Mouse (Mus musculus): Measurements from ENCODE around the gene Pla2r1. TPM values are rescaled to one million over a fixed set of nuclear protein-coding genes. Genes with fewer than 3 reads are reported as not detected.

Gene Pla2r1
- polyA plus RNA-seq, 1 experiment: 0.84 TPM

DNA sequence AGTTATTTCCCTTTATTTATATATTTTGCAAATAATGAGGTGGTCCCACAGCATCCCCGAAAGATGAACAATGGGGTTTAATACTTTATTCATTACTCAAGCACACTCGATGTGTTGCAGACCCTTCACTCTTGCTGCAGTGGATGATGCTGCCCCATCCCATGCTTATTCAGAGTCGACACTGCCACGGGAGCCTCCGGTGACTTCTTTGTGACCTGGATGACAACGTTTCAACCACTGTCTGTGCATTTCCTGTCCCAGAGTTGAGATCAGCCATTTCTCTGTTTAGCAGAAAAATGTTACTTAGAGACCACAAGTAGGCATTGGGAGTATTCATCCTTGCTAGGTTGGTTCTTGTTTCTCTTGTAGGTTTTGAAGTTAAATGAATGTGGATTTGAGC, 159.3 kb downstream of the Pla2r1 start:
- Histone ChIP-seq H3K27me3 (ENCODE audit: control insufficient read depth, insufficient read depth, low read length, poor library complexity, severe bottlenecking) (no peaks in the 10 kb centered on the region), H3K4me3 (ENCODE audit: low read depth, low read length) (no peak overlapping the region), H3K27ac (ENCODE audit: insufficient read depth, low read length) (no peak overlapping the region), H3K36me3 (ENCODE audit: control insufficient read depth, insufficient read depth, low read length, poor library complexity, severe bottlenecking) (no peaks in the 10 kb centered on the region), H3K9ac (ENCODE audit: low read depth, poor library complexity, severe bottlenecking) (no peak overlapping the region), H3K9me3 (replicated peaks; ENCODE audit: control insufficient read depth, insufficient read depth, low read length, poor library complexity, severe bottlenecking) (no peaks in the 10 kb centered on the region), H3K4me1 (ENCODE audit: control insufficient read depth, insufficient read depth, low read length) (no peaks in the 10 kb centered on the region)
- no peak for TF ChIP-seq POLR2A (IDR thresholded peaks at IDR 0.05; ENCODE audit: insufficient read depth, low read length)
- no peak for TF ChIP-seq CTCF (IDR thresholded peaks at IDR 0.05; ENCODE audit: low read depth, low read length)
- no peak for TF ChIP-seq EP300 (IDR thresholded peaks at IDR 0.05; ENCODE audit: insufficient read depth, low read depth, low read length)

- H3K27ac ChIP-seq (ENCODE audit: insufficient read depth, low read length): no peak overlapping the region
- no peaks in the 10 kb centered on the region for H3K4me1 ChIP-seq (ENCODE audit: control insufficient read depth, insufficient read depth, low read length)
- H3K36me3 ChIP-seq (ENCODE audit: control insufficient read depth, insufficient read depth, low read length, poor library complexity, severe bottlenecking): no peaks in the 10 kb centered on the region
- no peaks in the 10 kb centered on the region for H3K9me3 ChIP-seq (replicated peaks; ENCODE audit: control insufficient read depth, insufficient read depth, low read length, poor library complexity, severe bottlenecking)
- TF ChIP-seq POLR2A (IDR thresholded peaks at IDR 0.05; ENCODE audit: insufficient read depth, low read length): no peak
- TF ChIP-seq EP300 (IDR thresholded peaks at IDR 0.05; ENCODE audit: insufficient read depth, low read depth, low read length): no peak
- TF ChIP-seq CTCF (IDR thresholded peaks at IDR 0.05; ENCODE audit: low read depth, low read length): no peak
- no peak overlapping the region for H3K9ac ChIP-seq (ENCODE audit: low read depth, poor library complexity, severe bottlenecking)
- no peaks in the 10 kb centered on the region for H3K27me3 ChIP-seq (ENCODE audit: control insufficient read depth, insufficient read depth, low read length, poor library complexity, severe bottlenecking)
- no peak overlapping the region for H3K4me3 ChIP-seq (ENCODE audit: low read depth, low read length)
Measured at GRCm38 (mm10) chr2:60392286-60392685, 160.8 kb downstream of the Pla2r1 start.

DNA sequence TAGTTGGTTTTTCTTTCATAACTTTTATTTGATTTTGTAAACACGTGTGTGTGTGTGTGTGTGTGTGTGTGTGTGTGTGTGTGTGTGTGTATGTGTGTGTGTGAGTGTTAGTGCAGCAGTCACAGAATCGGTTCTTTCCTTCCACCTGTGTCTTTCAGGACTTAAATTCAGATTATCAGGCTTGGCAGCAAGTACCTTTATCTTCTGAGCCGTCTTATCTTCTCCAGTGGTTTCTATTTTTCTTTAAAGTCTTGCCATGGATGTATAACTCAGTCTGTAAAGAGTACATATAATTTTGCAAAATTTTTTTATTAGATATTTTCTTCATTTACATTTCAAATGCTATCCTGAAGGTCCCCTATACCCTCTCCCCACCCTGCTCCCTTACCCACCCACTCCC, 165.7 kb downstream of the Pla2r1 start:
- Histone ChIP-seq H3K27me3 (ENCODE audit: control insufficient read depth, insufficient read depth, low read length, poor library complexity, severe bottlenecking) (no peaks in the 10 kb centered on the region), H3K4me1 (ENCODE audit: control insufficient read depth, insufficient read depth, low read length) (peaks cover 2% of the 10 kb centered on the region), H3K4me3 (ENCODE audit: low read depth, low read length) (no peak overlapping the region), H3K9ac (ENCODE audit: low read depth, poor library complexity, severe bottlenecking) (no peak overlapping the region), H3K36me3 (ENCODE audit: control insufficient read depth, insufficient read depth, low read length, poor library complexity, severe bottlenecking) (no peaks in the 10 kb centered on the region), H3K27ac (ENCODE audit: insufficient read depth, low read length) (no peak overlapping the region), H3K9me3 (replicated peaks; ENCODE audit: control insufficient read depth, insufficient read depth, low read length, poor library complexity, severe bottlenecking) (no peaks in the 10 kb centered on the region)
- TF ChIP-seq EP300 (IDR thresholded peaks at IDR 0.05; ENCODE audit: insufficient read depth, low read depth, low read length) (no peak), POLR2A (IDR thresholded peaks at IDR 0.05; ENCODE audit: insufficient read depth, low read length) (no peak), CTCF (IDR thresholded peaks at IDR 0.05; ENCODE audit: low read depth, low read length) (no peak)

DNA sequence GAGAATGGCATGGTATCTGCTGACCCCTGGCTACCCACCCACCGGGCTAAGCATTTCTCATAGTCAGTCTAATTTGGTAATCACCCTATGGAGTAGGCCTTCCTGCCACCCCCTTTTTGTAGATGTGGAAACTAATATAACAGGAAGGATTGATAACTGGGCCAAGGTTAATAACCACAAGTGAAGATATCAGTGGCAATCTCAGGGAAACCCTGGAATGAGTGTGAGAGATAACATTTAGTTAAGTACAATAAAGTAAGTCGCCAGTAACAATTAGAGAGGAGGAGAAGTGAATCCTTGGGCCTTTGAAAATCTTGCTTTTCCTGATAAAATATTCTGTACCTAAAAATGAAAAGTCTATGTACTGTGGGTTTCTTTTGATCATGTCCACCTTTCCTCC, 166.3 kb downstream of the Pla2r1 start:
- Histone ChIP-seq H3K27me3 (ENCODE audit: control insufficient read depth, insufficient read depth, low read length, poor library complexity, severe bottlenecking) (no peaks in the 10 kb centered on the region), H3K9me3 (replicated peaks; ENCODE audit: control insufficient read depth, insufficient read depth, low read length, poor library complexity, severe bottlenecking) (no peaks in the 10 kb centered on the region), H3K36me3 (ENCODE audit: control insufficient read depth, insufficient read depth, low read length, poor library complexity, severe bottlenecking) (no peaks in the 10 kb centered on the region), H3K4me3 (ENCODE audit: low read depth, low read length) (no peak overlapping the region), H3K9ac (ENCODE audit: low read depth, poor library complexity, severe bottlenecking) (no peak overlapping the region), H3K27ac (ENCODE audit: insufficient read depth, low read length) (no peak overlapping the region), H3K4me1 (ENCODE audit: control insufficient read depth, insufficient read depth, low read length) (peaks cover 2% of the 10 kb centered on the region)
- TF ChIP-seq CTCF (IDR thresholded peaks at IDR 0.05; ENCODE audit: low read depth, low read length) (no peak), POLR2A (IDR thresholded peaks at IDR 0.05; ENCODE audit: insufficient read depth, low read length) (no peak), EP300 (IDR thresholded peaks at IDR 0.05; ENCODE audit: insufficient read depth, low read depth, low read length) (no peak)

DNA sequence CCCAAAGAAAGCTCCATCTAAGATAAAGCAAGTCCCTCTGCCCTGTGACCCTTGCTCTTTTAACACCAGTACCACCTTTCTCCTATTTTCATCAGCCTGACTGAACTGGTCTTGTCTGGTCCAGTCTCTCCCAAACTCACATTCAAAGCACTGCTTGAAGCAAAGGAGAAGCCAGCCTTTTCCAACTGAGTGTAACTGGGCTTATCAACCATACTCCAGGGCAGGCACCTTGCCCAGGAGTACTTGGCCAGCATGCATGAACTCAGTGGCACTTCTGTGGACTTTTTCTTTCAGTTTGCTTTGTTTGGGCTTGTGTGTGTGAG, 168.4 kb downstream of the Pla2r1 start:
- Histone ChIP-seq H3K4me3 (ENCODE audit: low read depth, low read length) (no peak overlapping the region), H3K27ac (ENCODE audit: insufficient read depth, low read length) (peak overlapping the region; percentile 56), H3K9me3 (replicated peaks; ENCODE audit: control insufficient read depth, insufficient read depth, low read length, poor library complexity, severe bottlenecking) (no peaks in the 10 kb centered on the region), H3K27me3 (ENCODE audit: control insufficient read depth, insufficient read depth, low read length, poor library complexity, severe bottlenecking) (no peaks in the 10 kb centered on the region), H3K36me3 (ENCODE audit: control insufficient read depth, insufficient read depth, low read length, poor library complexity, severe bottlenecking) (no peaks in the 10 kb centered on the region), H3K9ac (ENCODE audit: low read depth, poor library complexity, severe bottlenecking) (no peak overlapping the region), H3K4me1 (ENCODE audit: control insufficient read depth, insufficient read depth, low read length) (peaks cover 2% of the 10 kb centered on the region)
- TF ChIP-seq EP300 (IDR thresholded peaks at IDR 0.05; ENCODE audit: insufficient read depth, low read depth, low read length) (no peak), CTCF (IDR thresholded peaks at IDR 0.05; ENCODE audit: low read depth, low read length) (no peak), POLR2A (IDR thresholded peaks at IDR 0.05; ENCODE audit: insufficient read depth, low read length) (no peak)

DNA sequence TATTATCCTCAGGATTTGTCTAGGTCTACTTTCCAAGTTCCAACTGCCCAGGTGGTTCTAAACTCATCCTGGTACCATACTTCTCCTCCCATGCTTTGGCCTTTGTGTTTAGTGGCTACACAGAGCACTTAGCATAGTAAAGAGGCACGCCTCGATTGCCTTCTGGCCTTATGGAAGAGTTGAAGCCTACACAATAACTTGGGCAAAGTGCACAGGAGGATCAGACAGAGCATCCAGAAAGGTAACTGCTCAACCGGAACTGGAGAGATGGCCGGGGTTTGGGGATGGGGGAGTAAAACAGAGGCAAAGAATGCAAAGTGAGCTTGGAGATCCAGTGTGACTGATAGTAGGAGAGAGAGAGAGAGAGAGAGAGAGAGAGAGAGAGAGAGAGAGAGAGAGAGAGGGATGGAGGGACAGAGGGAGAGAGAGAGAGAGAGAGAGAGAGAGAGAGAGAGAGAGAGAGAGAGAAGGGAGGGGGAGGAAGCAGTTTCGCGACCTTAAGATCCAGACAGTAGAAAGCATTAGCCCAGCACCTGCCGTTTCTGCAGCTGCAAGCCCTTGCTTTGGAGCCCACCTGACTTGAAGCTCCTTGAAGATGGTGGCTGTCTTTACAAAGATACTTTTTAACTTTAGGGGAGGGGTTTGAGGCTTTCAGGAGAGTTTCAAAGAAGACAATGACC, 168.9 kb downstream of the Pla2r1 start:
- H3K4me3 ChIP-seq (ENCODE audit: low read depth, low read length): no peak overlapping the region
- H3K36me3 ChIP-seq (ENCODE audit: control insufficient read depth, insufficient read depth, low read length, poor library complexity, severe bottlenecking): no peaks in the 10 kb centered on the region
- H3K27ac ChIP-seq (ENCODE audit: insufficient read depth, low read length): peak overlapping the region; percentile 56
- no peak overlapping the region for H3K9ac ChIP-seq (ENCODE audit: low read depth, poor library complexity, severe bottlenecking)
- H3K27me3 ChIP-seq (ENCODE audit: control insufficient read depth, insufficient read depth, low read length, poor library complexity, severe bottlenecking): no peaks in the 10 kb centered on the region
- TF ChIP-seq EP300 (IDR thresholded peaks at IDR 0.05; ENCODE audit: insufficient read depth, low read depth, low read length) (no peak), CTCF (IDR thresholded peaks at IDR 0.05; ENCODE audit: low read depth, low read length) (no peak), POLR2A (IDR thresholded peaks at IDR 0.05; ENCODE audit: insufficient read depth, low read length) (no peak)
- peaks cover 2% of the 10 kb centered on the region for H3K4me1 ChIP-seq (ENCODE audit: control insufficient read depth, insufficient read depth, low read length)
- no peaks in the 10 kb centered on the region for H3K9me3 ChIP-seq (replicated peaks; ENCODE audit: control insufficient read depth, insufficient read depth, low read length, poor library complexity, severe bottlenecking)
